Mouse (Mus musculus): ENCODE data around the gene Cdk19.

- TF ChIP-seq JUND (IDR thresholded peaks at IDR 0.05; ENCODE audit: low read depth, low read length) = no peak
- TF ChIP-seq CTCF (IDR thresholded peaks at IDR 0.05 in 2 of 3, conservative IDR thresholded peaks at IDR 0.05 in 1 of 3; ENCODE audit: control insufficient read depth in 1 of 3, insufficient read depth in 1 of 3, low read depth in 2 of 3, low read length in 3 of 3, poor library complexity in 1 of 3, severe bottlenecking in 1 of 3) = no peak
Measured at GRCm38 (mm10) chr10:40526986-40527385, 187.6 kb downstream of the Cdk19 start.
